Mouse (Mus musculus) bone marrow macrophage, adult 2 months (primary cell): ENCODE data around the gene Gm42878.

Source experiments
- CTCF ChIP-seq: IDR thresholded peaks from 2 replicates; pipeline ENCODE4 v1.5.1; 2012; ENCODE audit warnings: low read depth, mild to moderate bottlenecking, low read length, moderate library complexity
- POLR2A ChIP-seq: IDR thresholded peaks from 2 replicates; pipeline ENCODE4 v1.6.1; 2012; ENCODE audit warnings: mild to moderate bottlenecking, low read depth, low read length, borderline replicate concordance

GRCm38 (mm10) chr5:121591417-121592063 lies 46.3 kb upstream of the Gm42878 start:
- TF ChIP-seq POLR2A (no peak), CTCF (no peak)
